Mouse (Mus musculus) kidney, postnatal 4 days (tissue): ENCODE data around the gene Olfr937.

Experiments
- DNase-seq, 2 experiments: peaks; one replicate each; pipeline ENCODE4 v3.0.0; 2021; ENCODE audit warnings: mixed read lengths in 2 of 2

Gene Olfr937

DNA sequence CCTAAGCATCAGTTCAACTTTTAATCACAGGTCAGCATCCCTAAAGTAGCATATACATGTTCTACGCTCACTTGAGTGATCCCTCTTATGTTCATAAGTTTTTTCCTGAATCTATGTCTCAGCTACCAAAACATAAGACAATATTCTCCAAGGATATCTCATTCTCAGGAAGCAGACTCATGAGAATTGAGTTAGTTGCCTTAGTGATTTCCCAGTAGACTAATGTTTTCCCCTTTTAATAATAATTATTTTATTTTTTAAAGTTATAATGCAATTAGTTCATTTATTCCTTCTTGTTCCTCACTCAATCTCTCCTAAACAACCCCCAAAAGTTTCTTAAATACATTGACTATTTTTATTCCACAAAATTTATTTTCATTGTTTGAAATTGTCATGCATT, at the start of gene Olfr937:
Gene Olfr937 (minus strand): TSS at position 101 of the 400 bp plus-strand sequence.
- no peak for DNase-seq

- DNase-seq: no peak
Measured at GRCm38 (mm10) chr9:39078787-39079186, 14.0 kb upstream of the Olfr937 start, which contains the start of gene Olfr938. Gene Olfr938 (minus strand): TSS chr9:39078887.

DNA sequence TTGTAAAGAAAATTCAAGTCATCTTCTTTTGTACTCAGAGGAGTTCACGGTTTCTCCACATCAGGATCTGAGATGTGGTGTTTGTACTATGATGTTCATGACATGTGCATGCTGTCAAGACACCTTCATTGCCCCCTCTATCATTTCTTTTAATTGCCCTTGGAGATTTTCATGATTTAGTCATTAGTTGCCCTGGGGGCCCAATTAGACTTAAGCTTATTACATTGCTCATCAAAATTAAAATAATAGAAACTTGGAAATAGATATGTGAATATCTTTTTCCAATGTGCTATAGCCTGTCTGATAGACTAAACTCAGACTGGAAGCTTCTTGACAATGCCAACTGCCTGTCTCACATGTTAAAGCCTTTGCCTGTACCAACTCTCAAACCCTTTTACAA, 41.5 kb downstream of the Olfr937 start, which contains the start of gene Olfr146:
Gene Olfr146 (minus strand): TSS at position 101 of the 400 bp plus-strand sequence.
- no peak for DNase-seq
